Mouse (Mus musculus) bone marrow, adult 2 months (tissue): ENCODE data around the gene Pepd.

Source experiments
- CTCF ChIP-seq: fragments of 200-500 bp; IDR thresholded peaks from 2 replicates; pipeline ENCODE4 v1.5.1; 2011; ENCODE audit warnings: low read length, control low read depth; ENCODE audit not compliant: control insufficient read depth, insufficient read depth
- POLR2A ChIP-seq: fragments of 200-500 bp; IDR thresholded peaks from 2 replicates; pipeline ENCODE4 v1.6.1; 2011; ENCODE audit warnings: low read depth, mild to moderate bottlenecking, control low read depth, low read length, borderline replicate concordance; ENCODE audit not compliant: control insufficient read depth

- no peak for TF ChIP-seq CTCF
- TF ChIP-seq POLR2A = no peak
Observed at GRCm38 (mm10) chr7:34869693-34870092, 42.5 kb upstream of the Pepd start.
